Mouse (Mus musculus): ENCODE results near the gene Tgif1.

Tgif1 gene

DNA sequence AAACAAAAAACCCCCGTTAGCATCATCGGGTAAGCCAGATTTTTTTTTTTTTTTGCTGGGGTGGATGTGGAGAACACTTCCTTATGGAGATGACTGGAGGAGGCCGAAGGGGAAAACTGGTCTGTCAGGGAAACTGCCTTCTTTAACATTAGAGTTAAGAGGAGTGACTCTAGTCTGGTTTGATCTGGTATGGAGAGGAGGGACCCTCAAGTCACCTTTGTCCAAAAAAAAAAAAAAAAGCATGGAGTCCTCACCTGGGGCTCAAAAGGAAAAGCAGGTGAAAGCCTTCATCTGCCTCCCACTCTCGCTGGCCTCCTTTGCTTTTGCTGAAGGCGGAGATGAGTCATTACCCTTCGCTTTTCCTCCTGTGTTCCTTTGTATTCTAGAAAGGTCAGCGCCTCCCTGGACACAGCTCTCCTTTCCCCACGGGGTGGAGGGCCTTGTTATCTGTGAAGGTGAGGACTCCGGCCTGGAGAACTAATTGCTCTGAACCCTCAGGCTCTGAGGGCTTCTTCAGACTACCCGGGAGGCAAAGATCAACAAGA is 11.8 kb upstream of the Tgif1 start:
- DNase-seq = no peak

GRCm38 (mm10) chr17:70864645-70865044 is 11.3 kb upstream of the Tgif1 start:
- no peak for DNase-seq

DNA sequence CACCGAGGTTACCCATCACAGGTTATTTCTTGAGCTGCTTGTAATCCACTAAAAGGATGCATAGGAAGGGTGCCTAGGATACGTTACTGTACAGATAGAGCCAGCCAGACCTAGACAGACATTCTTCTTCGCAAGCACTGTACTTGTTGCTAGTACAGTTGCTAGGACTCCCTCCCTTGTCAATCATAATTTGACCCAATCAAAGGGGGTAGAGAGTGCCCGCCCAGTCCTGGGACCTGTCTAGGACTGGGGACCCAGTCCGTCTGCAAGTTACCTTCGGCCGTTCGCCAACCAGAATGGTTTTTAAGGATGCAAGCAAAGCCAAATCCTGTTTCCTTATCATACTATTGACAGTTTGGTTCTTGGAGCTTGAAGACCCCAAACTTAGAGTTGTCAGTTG is 10.8 kb upstream of the Tgif1 start:
- no peak for DNase-seq

- no peak for DNase-seq
Observed at GRCm38 (mm10) chr17:70858814-70859213, 5.5 kb upstream of the Tgif1 start.

DNA sequence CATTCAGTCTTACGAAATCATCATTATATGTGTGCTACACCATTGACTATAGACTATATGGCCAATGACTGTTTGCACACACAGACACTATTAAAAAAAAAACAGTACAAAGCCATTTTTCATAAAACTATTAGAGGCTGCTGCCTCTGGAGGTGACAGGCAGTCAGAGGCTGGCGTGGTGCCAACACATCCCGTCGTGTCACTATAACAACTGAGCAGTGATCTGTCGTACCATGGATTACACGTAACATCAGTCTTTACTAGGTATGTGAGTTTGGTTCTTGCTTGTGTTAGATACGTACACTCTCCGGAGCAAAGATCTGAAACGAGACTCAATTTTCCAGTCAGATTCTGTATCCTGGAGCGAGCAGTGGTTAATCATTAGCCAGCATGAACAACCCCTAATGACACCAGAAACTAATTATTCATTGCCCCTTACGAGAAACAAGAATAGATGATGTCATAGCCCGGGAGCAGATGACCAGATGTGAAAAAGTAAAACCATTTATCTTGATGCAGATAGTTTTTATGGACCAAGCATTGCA is 3.6 kb upstream of the Tgif1 start:
- no peak for DNase-seq

- no peak for DNase-seq
Observed at GRCm38 (mm10) chr17:70854021-70854420, 675 bp upstream of the Tgif1 start.

GRCm38 (mm10) chr17:70852686-70853386 is 510 bp downstream of the Tgif1 start:
- DNase-seq = peak; percentile 40

GRCm38 (mm10) chr17:70852011-70852685 is 1.2 kb downstream of the Tgif1 start:
- DNase-seq = no peak

DNA sequence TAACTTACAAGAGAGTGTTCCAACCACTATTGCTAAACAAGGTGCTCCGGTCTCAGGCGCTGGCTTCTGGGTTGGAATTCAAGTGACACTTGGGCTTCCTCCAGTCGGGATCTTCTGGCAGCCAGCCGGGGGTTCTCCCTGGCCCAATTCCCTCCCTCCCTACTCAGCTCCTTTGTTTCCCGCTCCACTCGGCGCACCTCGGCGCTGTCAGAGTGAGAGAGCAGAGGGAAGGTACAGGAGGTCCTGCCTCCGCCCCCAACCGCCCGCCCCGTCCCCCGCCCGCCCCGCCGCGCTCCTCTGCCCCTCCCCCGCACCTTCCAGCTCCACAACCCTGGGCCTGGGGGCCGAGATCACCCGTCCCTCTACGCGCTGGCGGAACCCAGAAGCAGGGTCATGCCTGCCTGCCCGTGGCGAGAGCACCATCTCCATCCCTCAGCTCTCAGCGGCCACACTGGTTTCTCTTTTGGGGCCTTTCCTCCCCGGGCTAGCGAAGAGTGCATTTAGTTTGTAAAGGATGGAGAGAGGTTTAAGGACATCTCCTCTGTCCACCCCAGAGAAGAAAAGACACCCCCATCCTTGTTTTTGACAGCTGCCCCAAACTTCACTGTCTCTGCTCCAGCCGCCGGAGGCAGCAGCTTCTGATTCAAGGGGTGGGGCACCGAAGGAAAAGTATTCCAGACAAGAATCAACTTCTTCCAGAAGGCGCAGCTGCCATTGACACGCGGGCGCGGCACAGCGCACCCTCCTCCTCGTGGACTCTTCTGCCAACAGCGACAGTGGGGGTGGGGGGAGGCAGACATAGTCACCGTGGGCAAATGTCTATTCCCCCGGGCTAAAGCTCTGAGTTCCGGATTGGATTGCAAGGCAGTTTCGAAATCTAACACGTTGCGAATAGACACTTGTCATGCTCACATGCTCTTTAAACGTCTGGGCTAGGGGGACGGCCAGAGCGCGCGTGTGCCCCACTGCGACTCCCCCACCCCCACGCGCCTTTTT is 2.1 kb downstream of the Tgif1 start:
- no peak for DNase-seq

DNA sequence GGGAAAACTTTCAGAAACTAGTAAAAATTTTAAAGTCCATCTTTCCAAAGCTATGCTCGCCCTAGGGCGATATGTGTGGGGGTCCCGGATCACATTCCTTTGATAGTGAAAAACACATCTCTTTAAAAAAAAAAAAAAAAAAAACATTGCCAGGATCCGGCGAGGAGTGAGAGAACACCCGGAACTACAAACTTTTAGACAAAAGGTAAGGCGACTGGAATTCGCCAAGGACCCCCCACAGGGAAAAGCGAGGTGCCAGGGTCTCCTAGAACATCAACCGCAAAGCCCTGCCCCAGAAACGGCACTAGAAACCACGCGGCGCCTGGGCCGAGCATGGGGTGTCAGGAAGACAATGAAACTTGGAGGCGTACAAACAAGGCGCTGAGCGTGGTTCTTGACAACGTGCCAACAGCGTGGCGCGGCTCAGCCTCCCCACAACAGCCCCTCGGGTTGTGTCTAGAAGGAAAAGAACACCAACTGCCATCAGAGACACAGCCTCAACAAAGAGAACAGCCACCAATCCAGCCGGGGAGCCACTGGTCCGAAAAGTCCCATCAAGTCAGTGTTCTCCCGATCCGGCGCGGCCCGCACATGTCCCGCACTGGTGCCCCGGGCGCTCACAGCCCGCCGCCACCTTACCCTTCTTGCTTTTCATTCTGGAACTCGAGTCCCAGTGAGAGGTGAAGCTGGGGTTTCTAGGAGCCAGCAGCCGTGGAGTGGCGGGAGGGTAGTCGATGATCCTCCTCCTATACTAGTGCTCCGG is 2.9 kb downstream of the Tgif1 start:
- DNase-seq = no peak

DNA sequence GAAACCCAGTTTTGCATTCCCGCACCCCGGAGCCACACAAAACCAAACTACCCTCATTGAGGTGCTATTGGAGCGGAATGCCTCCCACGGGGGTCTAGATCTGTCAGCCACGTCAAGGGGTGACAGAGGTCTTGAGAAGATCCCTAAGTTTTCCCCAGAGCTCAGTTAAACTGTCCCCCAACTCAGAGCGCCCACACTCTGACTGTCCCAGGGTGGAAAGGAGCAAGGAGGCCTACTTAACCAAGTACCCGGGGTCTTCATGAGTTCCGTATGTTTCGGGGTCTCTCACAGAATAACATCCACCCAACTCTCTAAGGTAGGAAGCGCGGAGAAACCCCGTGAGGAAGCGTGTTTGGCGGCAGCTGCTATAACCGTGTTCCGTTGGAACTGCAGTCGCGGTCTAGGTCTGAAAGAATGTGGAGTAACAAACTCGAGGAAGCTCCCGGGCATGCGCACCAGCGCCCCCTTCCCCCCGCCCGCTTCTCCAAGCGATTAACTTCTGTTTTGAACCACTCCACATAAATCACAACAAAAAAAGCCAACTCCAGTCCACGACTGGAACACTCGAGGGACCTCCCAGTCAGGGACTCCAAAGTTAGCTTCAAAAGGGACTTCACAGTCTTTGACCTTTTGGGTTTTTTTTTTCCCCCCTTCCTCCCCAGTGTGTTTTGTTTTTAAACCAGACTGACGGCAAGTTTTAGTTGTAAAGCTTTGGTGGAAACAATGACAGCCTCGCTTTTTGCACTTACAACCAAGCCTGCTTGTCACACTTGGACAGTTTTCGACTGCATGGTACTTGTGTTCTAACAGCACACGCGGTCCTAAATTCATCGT is 3.7 kb downstream of the Tgif1 start:
- peak; percentile 68 for DNase-seq

DNA sequence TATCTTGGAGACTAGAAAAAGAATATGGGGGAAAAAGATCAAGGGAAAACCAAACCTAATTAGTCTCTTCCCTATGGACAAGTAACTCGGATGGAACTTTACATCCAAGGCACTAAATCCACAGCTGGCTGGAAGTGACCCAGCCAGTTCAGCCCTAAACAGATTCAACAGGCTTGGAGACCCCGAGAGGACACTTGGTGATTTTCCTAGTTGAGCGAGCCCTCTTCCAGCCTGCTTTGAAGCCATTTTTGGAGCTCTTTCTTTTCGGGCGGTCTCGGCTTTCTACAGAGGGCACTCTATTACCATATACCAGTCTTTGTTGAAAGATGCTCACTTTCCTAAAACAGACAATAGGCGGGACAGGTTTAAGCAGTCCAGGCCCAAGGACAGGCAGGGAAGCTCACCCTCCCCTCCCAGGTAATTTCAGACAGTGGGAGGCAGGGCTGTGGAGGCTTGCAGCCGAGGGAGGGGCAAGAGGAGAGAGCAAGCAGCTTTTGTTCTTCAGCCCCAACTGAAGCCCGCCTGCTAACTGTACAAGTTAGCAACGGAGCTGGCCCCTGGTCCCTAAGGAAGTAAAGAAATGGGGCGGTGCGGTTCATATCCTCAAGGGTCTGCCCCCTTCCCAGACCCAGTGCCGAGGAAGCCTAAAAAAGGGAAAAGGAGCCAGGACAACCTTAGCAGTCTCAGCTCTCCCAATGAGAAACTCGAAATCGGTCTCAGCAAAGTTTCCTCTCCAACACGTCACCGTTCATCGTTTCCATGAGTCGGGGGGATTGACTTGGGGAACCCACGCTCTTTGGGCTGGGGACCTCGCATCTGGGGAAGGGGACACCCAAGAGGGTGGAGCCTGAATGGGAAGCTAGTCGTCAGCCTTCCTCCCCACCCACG is 4.6 kb downstream of the Tgif1 start:
- DNase-seq = no peak

GRCm38 (mm10) chr17:70847751-70848510 is 5.4 kb downstream of the Tgif1 start:
- no peak for DNase-seq

GRCm38 (mm10) chr17:70847086-70847485 is 6.3 kb downstream of the Tgif1 start:
- DNase-seq = no peak

GRCm38 (mm10) chr17:70846111-70846644 is 7.2 kb downstream of the Tgif1 start:
- no peak for DNase-seq

DNA sequence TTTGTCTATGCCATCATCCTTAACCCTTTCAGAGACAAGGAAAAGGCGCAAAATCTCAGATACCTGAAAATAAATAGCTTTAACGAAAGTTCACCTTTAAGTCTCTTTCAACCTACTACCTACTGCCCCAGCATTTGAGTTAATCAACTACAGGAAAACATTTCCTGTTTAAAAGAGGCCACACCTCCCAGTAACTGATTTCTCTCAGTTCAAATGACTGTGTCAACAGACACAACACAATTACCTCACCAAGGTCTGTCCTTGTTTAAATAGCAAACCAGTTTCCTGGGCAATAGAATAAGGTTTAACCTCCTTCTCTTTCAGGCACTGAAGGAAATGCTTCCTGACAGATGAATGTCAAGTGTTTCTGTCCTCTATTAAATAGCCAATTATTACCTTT is 7.8 kb downstream of the Tgif1 start:
- DNase-seq = no peak

GRCm38 (mm10) chr17:70844971-70845370 is 8.4 kb downstream of the Tgif1 start:
- DNase-seq = no peak

- DNase-seq = no peak
Observed at GRCm38 (mm10) chr17:70843252-70843651, 10.1 kb downstream of the Tgif1 start.

- DNase-seq = no peak
Observed at GRCm38 (mm10) chr17:70838533-70838932, 14.8 kb downstream of the Tgif1 start.
